Mouse (Mus musculus) ES-E14 (cell line): ENCODE data around the gene Nrxn3.

ENCODE experiments used
- CHD2 ChIP-seq: IDR thresholded peaks from 2 replicates; pipeline ENCODE4 v1.6.1; 2014; ENCODE audit warnings: mild to moderate bottlenecking, low read depth, low read length, inconsistent platforms
- MAFK ChIP-seq: IDR thresholded peaks from 2 replicates; pipeline ENCODE4 v1.6.1; 2014; ENCODE audit warnings: mild to moderate bottlenecking, low read depth, low read length, inconsistent platforms; ENCODE audit not compliant: insufficient read depth
- ZC3H11A ChIP-seq: IDR thresholded peaks from 2 replicates; pipeline ENCODE4 v1.6.1; 2012; ENCODE audit warnings: low read depth, mild to moderate bottlenecking, inconsistent platforms, low read length, borderline replicate concordance
- ZNF384 ChIP-seq: IDR thresholded peaks from 2 replicates; pipeline ENCODE4 v1.6.1; 2012; ENCODE audit warnings: low read depth, low read length, inconsistent platforms

DNA sequence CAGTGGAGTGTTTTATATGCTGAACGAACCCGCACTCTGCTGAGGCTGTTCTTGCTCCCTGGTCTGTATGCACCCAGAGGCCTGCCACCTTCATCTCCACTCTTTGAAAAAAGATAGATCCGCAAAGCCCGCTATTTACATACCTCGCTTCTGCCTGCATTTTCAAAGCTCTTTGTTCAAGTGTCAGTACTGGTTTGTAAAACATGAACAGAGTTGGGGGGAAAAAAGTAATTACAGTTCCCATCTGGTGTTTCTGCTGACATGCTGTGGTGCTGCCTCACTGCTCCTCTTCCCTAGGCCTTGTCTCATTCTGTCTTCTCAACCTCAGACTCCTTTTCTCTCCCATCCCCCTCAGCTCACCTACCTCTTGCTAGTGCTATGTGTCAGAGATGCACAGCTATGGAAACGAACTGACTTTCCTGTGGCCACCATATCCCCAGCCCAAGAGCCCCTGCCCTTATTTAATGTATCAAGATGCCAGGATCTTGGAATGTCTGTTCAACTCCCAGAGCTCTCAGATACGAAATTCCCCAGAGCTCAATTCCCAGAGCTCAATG lies 387.2 kb downstream of the Nrxn3 start:
- TF ChIP-seq ZC3H11A = no peak
- no peak for TF ChIP-seq CHD2
- no peak for TF ChIP-seq MAFK
- TF ChIP-seq ZNF384 = no peak
